Mouse (Mus musculus) myocyte (in vitro differentiated cells): Measurements from ENCODE around the gene Ugt1a1. TPM values are rescaled to one million over a fixed set of nuclear protein-coding genes. Genes with fewer than 3 reads are reported as not detected.

Experiments used
- H3K27me3 ChIP-seq: one replicate; pipeline ENCODE4 v1.6.1; 2011; ENCODE audit not compliant: control insufficient read depth, insufficient read depth, insufficient read length
- H3K36me3 ChIP-seq: one replicate; pipeline ENCODE4 v1.6.1; 2011; ENCODE audit not compliant: control insufficient read depth, insufficient read depth
- H3K4me2 ChIP-seq: one replicate; pipeline ENCODE4 v1.6.1; 2011; ENCODE audit warnings: low read depth, control low read depth
- H3K4me3 ChIP-seq: one replicate; pipeline ENCODE4 v1.5.1; 2011; ENCODE audit warnings: mild to moderate bottlenecking, control low read depth, moderate library complexity
- H3K79me2 ChIP-seq: one replicate; pipeline ENCODE4 v1.6.1; 2011; ENCODE audit not compliant: control insufficient read depth, insufficient read depth
- H3ac ChIP-seq: one replicate; pipeline ENCODE4 v1.6.1; 2011; ENCODE audit not compliant: control insufficient read depth, insufficient read length
- CEBPB ChIP-seq: IDR thresholded peaks from 2 replicates; pipeline ENCODE4 v1.6.1; 2011; ENCODE audit warnings: mild to moderate bottlenecking, moderate library complexity; ENCODE audit not compliant: poor library complexity, insufficient read depth, severe bottlenecking
- E2F4 ChIP-seq: IDR thresholded peaks from one replicate; pipeline ENCODE4 v1.6.1; 2011; ENCODE audit warnings: mild to moderate bottlenecking, control low read depth, moderate library complexity; ENCODE audit not compliant: insufficient read depth
- MAX ChIP-seq: IDR thresholded peaks from one replicate; pipeline ENCODE4 v1.6.1; 2011; ENCODE audit warnings: low read depth, mild to moderate bottlenecking, control low read depth
- MYOD1 ChIP-seq, 3 experiments: IDR thresholded peaks; one replicate each; pipeline ENCODE4 v1.6.1; 2011; ENCODE audit warnings: control low read depth in 2 of 3, low read depth in 2 of 3, mild to moderate bottlenecking in 2 of 3, moderate library complexity in 1 of 3; ENCODE audit not compliant: insufficient read length in 2 of 3, control insufficient read depth in 1 of 3
- MYOG ChIP-seq, 3 experiments: IDR thresholded peaks; one replicate each; pipeline ENCODE4 v1.6.1; 2011; ENCODE audit warnings: control low read depth in 2 of 3, low read depth in 2 of 3, mild to moderate bottlenecking in 2 of 3; ENCODE audit not compliant: insufficient read length in 2 of 3, control insufficient read depth in 1 of 3, insufficient read depth in 1 of 3
- POLR2A ChIP-seq: IDR thresholded peaks from one replicate; pipeline ENCODE4 v1.6.1; 2011; ENCODE audit warnings: low read depth, mild to moderate bottlenecking, control low read depth, moderate library complexity; ENCODE audit not compliant: insufficient read length
- POLR2AphosphoS2 ChIP-seq: IDR thresholded peaks from one replicate; pipeline ENCODE4 v1.6.1; 2011; ENCODE audit warnings: low read depth, control low read depth; ENCODE audit not compliant: insufficient read length
- REST ChIP-seq: IDR thresholded peaks from one replicate; pipeline ENCODE4 v1.6.1; 2011; ENCODE audit warnings: mild to moderate bottlenecking, control low read depth, moderate library complexity; ENCODE audit not compliant: insufficient read depth, insufficient read length
- SRF ChIP-seq: IDR thresholded peaks from one replicate; pipeline ENCODE4 v1.6.1; 2011; ENCODE audit warnings: low read depth; ENCODE audit not compliant: control insufficient read depth, insufficient read length
- TCF12 ChIP-seq: IDR thresholded peaks from one replicate; pipeline ENCODE4 v1.6.1; 2011; ENCODE audit warnings: mild to moderate bottlenecking, control low read depth; ENCODE audit not compliant: poor library complexity, insufficient read depth, severe bottlenecking
- TCF3 ChIP-seq: IDR thresholded peaks from one replicate; pipeline ENCODE4 v1.6.1; 2011; ENCODE audit warnings: low read depth, control low read depth; ENCODE audit not compliant: insufficient read length
- USF1 ChIP-seq: IDR thresholded peaks from one replicate; pipeline ENCODE4 v1.6.1; 2011; ENCODE audit warnings: low read depth, mild to moderate bottlenecking, control low read depth, moderate library complexity
- polyA plus RNA-seq: library from polyadenylated mRNA; unstranded; fragments of >200 nt; fragmentation: generic; extraction: Trizol; gene quantifications from one replicate; pipeline ENCODE4 v1.2.1, GENCODE M21; 2012; ENCODE audit warnings: missing spikeins

Ugt1a1 gene
- polyA plus RNA-seq, 1 experiment = not detected

DNA sequence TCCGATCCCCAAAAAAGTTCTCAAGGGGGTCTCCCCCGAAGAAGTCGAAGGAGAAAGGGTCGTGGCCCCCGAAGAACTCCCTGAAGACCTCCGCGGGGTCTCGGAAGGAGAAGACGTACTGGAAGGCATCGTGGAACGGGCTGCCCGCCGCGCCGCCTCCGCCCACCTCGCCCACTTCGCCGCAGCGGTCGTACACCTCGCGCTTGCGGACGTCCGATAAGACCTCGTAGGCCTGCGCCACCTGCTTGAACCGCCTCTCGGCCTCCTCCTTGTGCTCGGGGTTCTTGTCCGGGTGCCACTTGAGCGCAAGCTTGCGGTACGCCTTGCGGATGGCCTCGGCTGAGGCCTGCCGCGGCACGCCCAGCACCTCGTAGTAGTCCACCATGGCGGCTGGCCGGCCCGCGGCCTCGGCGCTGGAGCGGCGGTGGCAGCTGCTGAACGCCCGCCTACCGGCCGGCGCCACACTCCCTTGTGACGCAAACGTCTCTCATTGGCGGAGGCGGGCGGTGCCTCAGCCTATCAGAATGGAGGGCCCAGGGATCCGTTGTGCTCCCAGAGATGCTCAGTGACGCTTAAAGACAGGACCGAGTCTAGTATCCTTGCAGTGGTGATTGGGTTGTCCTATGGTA lies 6.4 kb upstream of the Ugt1a1 start, which contains the start of gene Dnajb3:
TSS of gene Dnajb3 (minus strand) at position 489 of the 629 bp plus-strand sequence.
- no peak within 1 kb of the TSS for H3K4me2 ChIP-seq
- H3K79me2 ChIP-seq = no peaks in the 10 kb centered on the region
- no peak within 1 kb of the TSS for H3ac ChIP-seq
- H3K4me3 ChIP-seq = no peak within 1 kb of the TSS
- H3K27me3 ChIP-seq = peaks cover 11% of the 10 kb centered on the region
- H3K36me3 ChIP-seq = no peaks in the 10 kb centered on the region
- TF ChIP-seq REST (no peak), USF1 (no peak), POLR2A (no peak), MYOG (IDR thresholded peaks at IDR 0.05; ENCODE audit: control insufficient read depth in 1 of 3, insufficient read depth in 1 of 3, insufficient read length in 2 of 3, low read depth in 2 of 3) (no peak), MAX (no peak), CEBPB (no peak), TCF3 (no peak), SRF (no peak), POLR2AphosphoS2 (no peak), E2F4 (no peak)

DNA sequence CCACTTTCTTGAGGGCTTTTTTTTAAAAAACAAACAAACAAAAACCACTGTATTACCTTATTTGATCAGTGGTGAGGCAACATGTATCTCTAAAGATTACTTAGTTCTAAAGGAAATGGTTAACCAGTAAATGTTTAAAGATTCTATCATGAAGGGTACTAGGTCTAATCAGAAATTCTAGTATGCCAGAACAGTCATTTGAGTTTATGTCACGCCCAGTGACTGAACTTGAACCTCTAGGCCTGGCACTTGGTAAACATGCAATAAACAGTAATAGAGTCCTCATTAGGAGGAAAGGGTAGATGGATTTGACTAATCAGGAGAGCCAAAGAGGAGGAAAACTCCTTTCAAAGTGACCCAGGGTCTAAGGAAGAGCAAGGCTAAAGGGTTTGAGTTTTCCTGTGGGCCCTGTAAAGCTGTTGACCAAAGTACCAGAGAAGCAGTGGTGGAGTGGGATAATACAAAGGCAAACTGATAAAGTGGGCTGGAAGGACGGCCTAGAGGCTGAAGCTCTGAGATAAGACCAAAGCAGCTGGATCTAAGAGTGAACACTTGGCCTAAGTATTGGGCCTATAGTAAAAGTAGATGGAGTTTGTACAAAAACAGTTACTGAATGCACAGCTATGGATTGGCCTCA lies 4.8 kb upstream of the Ugt1a1 start:
- H3K4me2 ChIP-seq = no peak overlapping the region
- peaks cover 7% of the 10 kb centered on the region for H3K27me3 ChIP-seq

DNA sequence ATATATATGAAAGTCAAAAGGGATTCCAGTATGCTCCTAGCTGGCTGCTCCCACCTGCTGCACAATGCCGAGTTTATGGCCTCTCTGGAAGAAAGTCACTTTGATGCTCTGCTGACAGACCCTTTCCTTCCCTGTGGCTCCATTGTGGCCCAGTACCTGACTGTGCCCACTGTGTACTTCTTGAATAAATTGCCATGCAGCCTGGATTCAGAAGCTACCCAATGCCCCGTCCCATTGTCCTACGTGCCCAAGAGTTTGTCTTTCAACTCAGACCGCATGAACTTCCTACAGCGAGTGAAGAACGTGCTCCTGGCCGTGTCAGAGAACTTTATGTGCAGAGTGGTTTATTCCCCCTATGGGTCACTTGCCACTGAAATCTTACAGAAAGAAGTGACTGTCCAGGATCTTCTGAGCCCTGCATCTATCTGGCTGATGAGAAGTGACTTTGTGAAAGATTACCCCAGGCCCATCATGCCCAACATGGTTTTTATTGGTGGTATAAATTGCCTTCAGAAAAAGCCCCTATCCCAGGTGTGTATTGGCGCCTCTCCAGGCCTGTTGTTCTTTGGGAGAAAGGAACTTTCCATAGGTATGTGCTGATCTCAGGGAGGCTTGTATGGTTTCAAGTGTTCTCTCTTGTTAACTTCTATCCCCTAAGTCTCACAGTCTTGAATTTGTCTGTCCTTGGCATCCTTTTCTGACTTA lies 734 bp downstream of the Ugt1a1 start:
- Histone ChIP-seq H3K27me3 (no peaks in the 10 kb centered on the region), H3K79me2 (no peaks in the 10 kb centered on the region), H3ac (no peak overlapping the region), H3K4me3 (no peak overlapping the region), H3K4me2 (no peak overlapping the region), H3K36me3 (no peaks in the 10 kb centered on the region)
- TF ChIP-seq POLR2AphosphoS2 (no peak), USF1 (no peak), TCF12 (no peak)

More for the DNA sequence above, 4.8 kb upstream of the Ugt1a1 start:
- no peaks in the 10 kb centered on the region for H3K79me2 ChIP-seq
- no peak overlapping the region for H3ac ChIP-seq
- no peaks in the 10 kb centered on the region for H3K36me3 ChIP-seq
- no peak overlapping the region for H3K4me3 ChIP-seq
- TF ChIP-seq TCF3 (no peak), CEBPB (no peak), POLR2A (no peak), MAX (no peak), MYOG (IDR thresholded peaks at IDR 0.05; ENCODE audit: control insufficient read depth in 1 of 3, insufficient read depth in 1 of 3, insufficient read length in 2 of 3, low read depth in 2 of 3) (no peak), POLR2AphosphoS2 (no peak), MYOD1 (IDR thresholded peaks at IDR 0.05; ENCODE audit: control insufficient read depth in 1 of 3, insufficient read length in 2 of 3, low read depth in 2 of 3) (no peak)

DNA sequence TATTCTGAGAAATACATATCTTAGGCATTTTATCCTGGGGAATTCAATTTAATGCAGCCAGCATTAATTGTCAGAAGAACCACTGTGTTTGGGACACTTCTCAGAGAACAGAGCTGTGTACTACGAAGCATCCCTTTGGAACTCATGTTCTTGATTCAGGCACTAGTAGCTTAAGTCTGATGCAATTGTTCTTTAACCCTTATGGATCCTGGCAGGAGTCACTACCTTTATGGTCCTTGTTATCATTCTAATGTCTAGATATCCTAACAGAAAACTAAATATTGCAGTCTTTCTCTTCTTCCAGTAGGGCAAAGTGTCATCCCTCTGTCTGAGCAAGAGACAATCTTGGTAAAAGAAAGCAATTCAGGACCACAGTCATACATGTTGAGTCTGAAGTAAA lies 1.3 kb downstream of the Ugt1a1 start:
- TF ChIP-seq TCF12 (no peak), POLR2AphosphoS2 (no peak), SRF (no peak), CEBPB (no peak), MYOG (IDR thresholded peaks at IDR 0.05; ENCODE audit: control insufficient read depth in 1 of 3, insufficient read depth in 1 of 3, insufficient read length in 2 of 3, low read depth in 2 of 3) (no peak), TCF3 (no peak), E2F4 (no peak), MAX (no peak), MYOD1 (IDR thresholded peaks at IDR 0.05; ENCODE audit: control insufficient read depth in 1 of 3, insufficient read length in 2 of 3, low read depth in 2 of 3) (no peak), POLR2A (no peak), USF1 (no peak), REST (no peak)

More for the DNA sequence above, 1.3 kb downstream of the Ugt1a1 start:
- Histone ChIP-seq H3K4me2 (no peak overlapping the region), H3K4me3 (no peak overlapping the region), H3K27me3 (no peaks in the 10 kb centered on the region), H3ac (no peak overlapping the region), H3K36me3 (no peaks in the 10 kb centered on the region), H3K79me2 (no peaks in the 10 kb centered on the region)
